Mouse (Mus musculus): ENCODE results near the gene Rin1. TPM values are rescaled to one million over a fixed set of nuclear protein-coding genes. Genes with fewer than 3 reads are reported as not detected.
"Not testable (repeated sequence)": the region's sequence is repeated elsewhere in the genome, so short reads cannot be mapped to it uniquely, and the experiment has no call there.

Rin1 gene
- total RNA-seq, 2 experiments from 2014 or later = 0.99 to 1.3 TPM

GRCm38 (mm10) chr19:5072389-5073019 lies 22.2 kb downstream of the Rin1 start:
- intact Hi-C loops (cut with DNase I) = loop anchor here (1.0 to 5.0 kb wide), 2 partner anchors 16 to 55 kb away; no protein-coding TSS in a partner anchor
- Histone ChIP-seq H3K27ac (peak overlapping the region; percentile 80), H3K4me3 (peak overlapping the region; percentile 76)
- no peak for TF ChIP-seq CTCF (IDR thresholded peaks at IDR 0.05)
- DNase-seq = no peak

GRCm38 (mm10) chr19:5073028-5073427 lies 22.7 kb downstream of the Rin1 start:
- Histone ChIP-seq H3K27ac (peak overlapping the region; percentile 80; the same call in 1 of the 2 replicates), H3K4me3 (peak overlapping the region; percentile 76)
- peak; percentile 69 for DNase-seq
- intact Hi-C loops (cut with DNase I) = loop anchor here (1.0 to 5.0 kb wide), 2 partner anchors 17 to 56 kb away; no protein-coding TSS in a partner anchor
- TF ChIP-seq CTCF (IDR thresholded peaks at IDR 0.05) = peak; percentile 70

GRCm38 (mm10) chr19:5073518-5073917 lies 23.2 kb downstream of the Rin1 start:
- Histone ChIP-seq H3K27ac (no peak overlapping the region), H3K4me3 (no peak overlapping the region)
- intact Hi-C loops (cut with DNase I) = loop anchor here (1.0 to 5.0 kb wide), 2 partner anchors 17 to 56 kb away; no protein-coding TSS in a partner anchor

GRCm38 (mm10) chr19:5079279-5079678 lies 29.0 kb downstream of the Rin1 start:
- H3K4me3 ChIP-seq = no peak overlapping the region
- DNase-seq = no peak
- intact Hi-C loops (cut with DNase I) = no loop called here
- H3K27ac ChIP-seq = no peak overlapping the region
- no peak for TF ChIP-seq CTCF (IDR thresholded peaks at IDR 0.05)

More at GRCm38 (mm10) chr19:5073518-5073917, 23.2 kb downstream of the Rin1 start:
- no peak for DNase-seq
- TF ChIP-seq CTCF (IDR thresholded peaks at IDR 0.05) = no peak

- TF ChIP-seq CTCF (IDR thresholded peaks at IDR 0.05) = no peak
- intact Hi-C loops (cut with DNase I) = no loop called here
Measured at GRCm38 (mm10) chr19:5082005-5082404, 31.7 kb downstream of the Rin1 start.

GRCm38 (mm10) chr19:5082596-5082995 lies 32.3 kb downstream of the Rin1 start:
- H3K27ac ChIP-seq = no peak overlapping the region
- DNase-seq = no peak
- no peak overlapping the region for H3K4me3 ChIP-seq
- intact Hi-C loops (cut with DNase I) = no loop called here
- TF ChIP-seq CTCF (IDR thresholded peaks at IDR 0.05) = no peak

More at GRCm38 (mm10) chr19:5082005-5082404, 31.7 kb downstream of the Rin1 start:
- Histone ChIP-seq H3K27ac (no peak overlapping the region), H3K4me3 (no peak overlapping the region)
- no peak for DNase-seq

- intact Hi-C loops (cut with DNase I) = no loop called here
- no peak for DNase-seq
- TF ChIP-seq CTCF (IDR thresholded peaks at IDR 0.05) = no peak
- Histone ChIP-seq H3K4me3 (no peak overlapping the region), H3K27ac (no peak overlapping the region)
Measured at GRCm38 (mm10) chr19:5083961-5084833, 33.9 kb downstream of the Rin1 start.

- DNase-seq = no peak
- H3K27ac ChIP-seq = no peak overlapping the region
- TF ChIP-seq CTCF (IDR thresholded peaks at IDR 0.05) = no peak
- intact Hi-C loops (cut with DNase I) = loop anchor here (5.0 kb wide), 1 partner anchor 42 kb away; the partner anchor contains the start of gene Brms1
- peak overlapping the region; percentile 72 for H3K4me3 ChIP-seq
Measured at GRCm38 (mm10) chr19:5084834-5085144, 34.5 kb downstream of the Rin1 start.

- peak; percentile 66 for DNase-seq
- intact Hi-C loops (cut with DNase I) = loop anchor here (5.0 kb wide), 1 partner anchor 43 kb away; the partner anchor contains the start of gene Brms1
- Histone ChIP-seq H3K4me3 (peak within 1 kb of the TSS; percentile 72), H3K27ac (no peak within 1 kb of the TSS)
- no peak for TF ChIP-seq CTCF (IDR thresholded peaks at IDR 0.05)
Measured at GRCm38 (mm10) chr19:5085145-5085863, 35.0 kb downstream of the Rin1 start, which contains the start of gene Tmem151a. Gene Tmem151a, minus strand, starts transcription at chr19:5085531.

- intact Hi-C loops (cut with DNase I) = loop anchor here (5.0 kb wide), 1 partner anchor 44 kb away; the partner anchor contains the start of gene Brms1
- DNase-seq, H3K27ac ChIP-seq, H3K4me3 ChIP-seq: not testable (repeated sequence)
Measured at GRCm38 (mm10) chr19:5086533-5086932, 36.3 kb downstream of the Rin1 start.

- peak; percentile 93 for DNase-seq
- peak; percentile 60 for TF ChIP-seq CTCF (IDR thresholded peaks at IDR 0.05)
- H3K27ac ChIP-seq = peak within 1 kb of the TSS; percentile 95
- peak within 1 kb of the TSS; percentile 86 for H3K4me3 ChIP-seq
- intact Hi-C loops (cut with DNase I) = loop anchor here (5.0 kb wide), 1 partner anchor 46 kb away; the partner anchor contains the start of gene Brms1
Measured at GRCm38 (mm10) chr19:5087884-5088728, 37.8 kb downstream of the Rin1 start, which contains the start of gene Yif1a. Gene Yif1a, plus strand, starts transcription at chr19:5088538.
